Comparison of ENCODE assay signal across 9 mouse cellular contexts in genomic region chr11:79339808-79340781, GRCm38 (mm10). TPM values are rescaled to one million over a fixed set of nuclear protein-coding genes. Genes with fewer than 3 reads are reported as not detected.
DNase-seq lines count a peak whose midpoint lies in the region; ATAC-seq and TF ChIP-seq lines count a peak whose summit lies in the region.
"Had no signal": no experiment of that assay in that cellular context is flagged by ENCODE, and none has a peak within 500 bp of the region (broad histone marks: within the 10 kb centered on the region; RNA-seq: fewer than 3 reads in every experiment).

No protein-coding gene starts in this region.

- ATAC-seq in embryonic facial prominence, embryonic 14.5 days (ENCODE audit: low read depth), result peak; percentile 68
- ATAC-seq in heart, embryonic 15.5 days (replicated peaks; ENCODE audit: insufficient number of reproducible peaks, insufficient read depth, low FRiP score, low read depth), result peak; percentile 73
- peak; percentile 85 for ATAC-seq in lung, embryonic 14.5 days (ENCODE audit: insufficient read depth)
- no peak; the same call in 1 of the 2 replicates for ATAC-seq in megakaryocyte progenitor cell, adult 5-6 weeks (replicated peaks; ENCODE audit: poor library complexity)

- H3K4me1 ChIP-seq in embryonic facial prominence, embryonic 14.5 days (ENCODE audit: control insufficient read depth, insufficient read depth, low read length), result 0 out of 2 replicates have a peak, but pooled peaks cover 6% of the 10 kb centered on the region
- peaks cover 28% of the 10 kb centered on the region for H3K4me1 ChIP-seq in heart, embryonic 15.5 days (replicated peaks)
- 0 out of 2 replicates have a peak, but pooled peaks cover 3% of the 10 kb centered on the region for H3K4me1 ChIP-seq in lung, embryonic 14.5 days (ENCODE audit: insufficient read depth)

- DNase-seq in ES-CJ7 (ENCODE audit: low read depth, low spot score), result peak; percentile 50
- DNase-seq in adrenal gland, postnatal 10 days, result peak; percentile 64
- DNase-seq in embryonic facial prominence, embryonic 14.5 days (ENCODE audit: low spot score), result peak; percentile 64
- peak; percentile 29 to 67 for DNase-seq in kidney, postnatal 25 days
- DNase-seq in lung, embryonic 14.5 days, result peak; percentile 64
- peak; percentile 60 for DNase-seq in retina, embryonic 14.5 days (ENCODE audit: low spot score)

- peak overlapping the region; percentile 88 for H3K27ac ChIP-seq in embryonic facial prominence, embryonic 14.5 days (replicated peaks; ENCODE audit: low read depth, low read length)
- H3K27ac ChIP-seq in heart, embryonic 15.5 days, result peak overlapping the region; percentile 93
- peak overlapping the region; percentile 94 for H3K27ac ChIP-seq in lung, embryonic 14.5 days (ENCODE audit: low read depth)

- H3K9ac ChIP-seq in embryonic facial prominence, embryonic 14.5 days (ENCODE audit: low read depth, low read length), result peak overlapping the region; percentile 97
- H3K9ac ChIP-seq in heart, embryonic 15.5 days, result peak overlapping the region; percentile 94
- H3K9ac ChIP-seq in lung, embryonic 14.5 days, result peak overlapping the region; percentile 98

- no peak for TF ChIP-seq CTCF in lung, embryonic 14.5 days (IDR thresholded peaks at IDR 0.05; ENCODE audit: low read depth)

- peak overlapping the region; percentile 72 for H3K4me2 ChIP-seq in embryonic facial prominence, embryonic 14.5 days (ENCODE audit: low read depth, low read length)
- H3K4me2 ChIP-seq in heart, embryonic 15.5 days, result peak overlapping the region; percentile 82
- H3K4me2 ChIP-seq in lung, embryonic 14.5 days, result peak overlapping the region; percentile 61

- H3K27me3 ChIP-seq in embryonic facial prominence, embryonic 14.5 days (replicated peaks; ENCODE audit: control insufficient read depth, insufficient read depth, low read length), result no peaks in the 10 kb centered on the region
- H3K27me3 ChIP-seq in heart, embryonic 15.5 days, result no peaks in the 10 kb centered on the region
- no peaks in the 10 kb centered on the region for H3K27me3 ChIP-seq in lung, embryonic 14.5 days (ENCODE audit: insufficient read depth, low read length)

- WGBS in embryonic facial prominence, embryonic 14.5 days, result 1% methylated on average over 14 of the region's 63 CpGs
- WGBS in heart, embryonic 15.5 days, result under 1% methylated on average over 40 of the region's 63 CpGs
- under 1% methylated on average over 41 of the region's 63 CpGs for WGBS in lung, embryonic 14.5 days

- H3K36me3 ChIP-seq in embryonic facial prominence, embryonic 14.5 days (ENCODE audit: control insufficient read depth, insufficient read depth, low read length), result peaks cover 6% of the 10 kb centered on the region; the same call in 1 of the 2 replicates
- H3K36me3 ChIP-seq in heart, embryonic 15.5 days, result no peaks in the 10 kb centered on the region
- peaks cover 13% of the 10 kb centered on the region; the same call in 1 of the 2 replicates for H3K36me3 ChIP-seq in lung, embryonic 14.5 days (ENCODE audit: insufficient read depth)

- no peaks in the 10 kb centered on the region for H3K9me3 ChIP-seq in embryonic facial prominence, embryonic 14.5 days (ENCODE audit: control insufficient read depth, low read length)
- no peaks in the 10 kb centered on the region for H3K9me3 ChIP-seq in heart, embryonic 15.5 days (replicated peaks)
- H3K9me3 ChIP-seq in lung, embryonic 14.5 days (ENCODE audit: low read depth, low read length), result no peaks in the 10 kb centered on the region

- peak overlapping the region; percentile 96 for H3K4me3 ChIP-seq in embryonic facial prominence, embryonic 14.5 days (ENCODE audit: low read depth, low read length)
- peak overlapping the region; percentile 89 for H3K4me3 ChIP-seq in heart, embryonic 15.5 days
- peak overlapping the region; percentile 93 for H3K4me3 ChIP-seq in lung, embryonic 14.5 days (ENCODE audit: low read depth, low read length)

RNA-seq across cellular contexts. Expression of gene Nf1, which starts 0.6 kb away (rescaled TPM):
- 10 to 100 TPM; 41.3 to 62.7 TPM for total RNA-seq in adrenal gland, postnatal 10 days (2021)
- 8.8 and 9.2 TPM in 2 replicates for polyA plus RNA-seq in embryonic facial prominence, embryonic 14.5 days (2014; fragmentation: Nextera tagmentation; extraction: Ambion mirVana)
- 3.6 and 3.7 TPM in 2 replicates for polyA plus RNA-seq in heart, embryonic 15.5 days (2015; fragmentation: Nextera tagmentation; extraction: Ambion mirVana)
- polyA plus RNA-seq in lung, embryonic 14.5 days (2014; fragmentation: Nextera tagmentation; extraction: Ambion mirVana), result 10.2 and 12.6 TPM in 2 replicates
- total RNA-seq in megakaryocyte progenitor cell, adult 5-6 weeks (2015), result 20.8 and 26.1 TPM in 2 replicates
- total RNA-seq in megakaryocyte progenitor cell, adult 5-6 weeks (2017), result 6.7 and 9.6 TPM in 2 replicates

RNA-seq across cellular contexts. Expression of gene Gm9964, which starts 43.4 kb away (rescaled TPM):
- not detected for total RNA-seq in adrenal gland, postnatal 10 days (2021)
- not detected in 2 replicates for polyA plus RNA-seq in embryonic facial prominence, embryonic 14.5 days (2014; fragmentation: Nextera tagmentation; extraction: Ambion mirVana)
- polyA plus RNA-seq in heart, embryonic 15.5 days (2015; fragmentation: Nextera tagmentation; extraction: Ambion mirVana), result not detected in 2 replicates
- polyA plus RNA-seq in lung, embryonic 14.5 days (2014; fragmentation: Nextera tagmentation; extraction: Ambion mirVana), result not detected in 2 replicates
- not detected in 2 replicates for total RNA-seq in megakaryocyte progenitor cell, adult 5-6 weeks (2015)
- total RNA-seq in megakaryocyte progenitor cell, adult 5-6 weeks (2017), result not detected in 2 replicates
- polyA plus RNA-seq: large intestine, adult 2 months had no signal
